Mouse (Mus musculus) activated CD4-positive, CD25-positive, alpha-beta regulatory T cell (primary cell): ENCODE measurements around the gene Lhpp. TPM values are rescaled to one million over a fixed set of nuclear protein-coding genes. Genes with fewer than 3 reads are reported as not detected.

ENCODE experiments used
- polyA plus RNA-seq, 2 experiments: library from polyadenylated mRNA; unstranded; fragments of 100-300 nt; shearing (Covaris generic); gene quantifications; one replicate each; pipeline ENCODE4 v1.2.1; 2017

Gene Lhpp
- 1 to 10 TPM; 2.6 to 3.6 TPM for polyA plus RNA-seq

DNA sequence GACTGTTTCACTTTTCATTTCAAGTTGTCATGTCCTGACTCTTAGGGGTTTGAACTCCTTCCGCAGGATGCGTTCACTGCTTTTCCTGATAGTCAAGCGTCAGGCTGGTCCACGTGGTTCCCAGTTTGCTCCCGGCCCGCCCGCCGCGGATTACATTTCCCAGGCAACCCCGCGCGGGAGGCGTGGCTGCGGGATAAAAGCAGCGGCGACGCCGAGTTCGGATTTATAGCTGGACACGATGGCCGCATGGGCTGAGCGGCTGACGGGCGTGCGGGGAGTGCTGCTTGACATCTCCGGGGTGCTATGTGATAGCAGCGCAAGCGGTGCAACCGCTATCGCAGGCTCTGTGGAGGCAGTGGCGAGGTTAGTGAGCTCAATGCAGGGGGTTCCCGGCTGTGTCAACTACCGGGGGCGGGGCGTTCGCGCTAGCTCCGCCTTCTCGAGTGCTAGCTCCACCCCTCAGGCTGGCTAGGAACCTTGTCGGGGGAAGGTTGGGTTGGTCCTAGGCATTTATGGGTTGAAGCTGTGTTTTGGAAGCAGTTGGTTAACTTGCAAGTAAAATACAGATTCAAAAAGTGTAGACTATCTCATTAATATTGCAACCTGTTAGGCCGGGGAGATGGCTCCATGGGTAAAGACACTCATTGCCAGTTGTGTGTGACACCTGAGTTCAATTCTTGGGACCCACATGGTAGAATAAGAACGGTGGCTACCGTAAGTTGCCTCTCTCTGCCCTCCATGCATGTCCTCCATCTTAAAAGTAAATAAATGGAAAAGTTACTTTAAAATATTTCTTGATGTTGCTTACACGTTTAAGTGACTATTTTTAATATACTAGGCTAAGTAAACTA, at the start of gene Lhpp:
Gene Lhpp (plus strand): TSS at position 171 of the 851 bp plus-strand sequence.

DNA sequence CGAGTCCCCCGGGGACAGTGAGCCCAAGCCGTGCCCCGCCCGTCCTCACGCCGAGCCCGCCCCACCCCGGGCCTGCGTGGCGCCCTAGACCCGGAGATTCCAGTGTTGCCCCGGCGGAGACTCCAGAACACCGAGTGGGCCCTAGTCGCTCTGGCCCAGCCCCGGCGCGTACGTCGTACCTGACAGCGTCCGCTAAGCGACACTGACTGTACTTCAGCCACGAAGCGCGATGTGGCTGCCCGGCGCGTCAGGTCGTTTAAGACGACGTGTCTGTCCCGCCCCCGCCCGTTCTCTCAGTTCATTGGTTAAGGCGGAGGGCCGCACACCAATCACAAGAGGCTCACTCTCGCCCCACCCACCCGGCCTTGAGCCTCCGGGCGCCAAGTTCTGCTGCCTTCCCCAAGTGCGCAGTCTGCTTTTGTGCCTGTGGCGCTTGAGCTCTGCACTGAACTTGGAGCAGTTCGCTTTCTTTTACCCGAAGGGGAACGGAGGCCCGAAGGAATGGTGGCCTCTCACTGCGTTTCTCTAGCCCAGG, 34.3 kb upstream of the Lhpp start, which contains the start of gene Oat:
Gene Oat (minus strand): TSS at position 283 of the 535 bp plus-strand sequence.

GRCm38 (mm10) chr7:132599071-132599975, 11.1 kb upstream of the Lhpp start, which contains the start of gene Nkx1-2:
Gene Nkx1-2, minus strand, starts transcription at chr7:132599637.

Other genes starting within 250 kb of the Lhpp start
- gene Oat, start 34.2 kb upstream of the Lhpp start, polyA plus RNA-seq = 10 to 100 TPM; 47.3 to 81.3 TPM
- gene Nkx1-2, start 11.0 kb upstream of the Lhpp start, polyA plus RNA-seq = not detected
- 100 to 1,000 TPM; 153 to 165 TPM for gene Fam53b, start 203.2 kb downstream of the Lhpp start, polyA plus RNA-seq
- 10 to 100 TPM; 46.2 to 52.6 TPM for gene Eef1akmt2, start 242.0 kb downstream of the Lhpp start, polyA plus RNA-seq
- 10 to 100 TPM; 24.8 to 32.9 TPM for gene Abraxas2, start 248.6 kb downstream of the Lhpp start, polyA plus RNA-seq